17 mouse cellular contexts compared by ENCODE assay signal in the genomic region with DNA sequence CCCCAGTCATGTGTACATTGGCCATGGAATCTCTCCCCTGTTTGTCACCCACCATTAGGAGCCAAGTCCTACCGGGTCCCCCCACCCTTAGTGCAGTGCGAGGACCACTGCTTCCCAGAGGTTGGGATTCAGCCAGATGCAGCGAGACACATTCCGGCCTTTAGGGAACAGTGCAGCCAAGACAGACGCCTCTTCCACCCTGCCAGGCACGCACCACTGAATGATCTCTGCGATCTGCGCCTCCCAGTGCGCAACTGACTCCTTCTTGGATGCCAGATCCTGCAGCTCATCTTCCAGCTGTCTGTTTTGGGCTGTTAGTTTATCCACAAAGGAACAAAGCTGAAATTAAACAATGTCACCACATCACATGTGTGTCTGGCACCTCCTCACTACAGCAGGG. TPM values are rescaled to one million over a fixed set of nuclear protein-coding genes. Genes with fewer than 3 reads are reported as not detected.
"Had no signal": no experiment of that assay in that cellular context is flagged by ENCODE, and none has a peak within 500 bp of the region (broad histone marks: within the 10 kb centered on the region; RNA-seq: fewer than 3 reads in every experiment).

No protein-coding gene starts in this region.

- H3K9ac ChIP-seq: neural tube, embryonic 13.5 days; neural tube, embryonic 15.5 days; stomach, embryonic 15.5 days had no signal

- H3K4me1 ChIP-seq: neural tube, embryonic 13.5 days; neural tube, embryonic 15.5 days; stomach, embryonic 15.5 days had no signal

- H3K4me2 ChIP-seq: neural tube, embryonic 13.5 days; neural tube, embryonic 15.5 days; stomach, embryonic 15.5 days had no signal

- H3K27ac ChIP-seq: neural tube, embryonic 13.5 days; neural tube, embryonic 15.5 days; stomach, embryonic 15.5 days; stomach, postnatal 0 days had no signal

- DNase-seq: retina, postnatal 1 day; right cerebral cortex, adult 18-20 months; right cerebral cortex, postnatal 14 days; right cerebral cortex, postnatal 25 days; right cerebral cortex, postnatal 4 days; spleen, adult 18-20 months; thymus, adult 18-20 months; thymus, adult 2 months; thymus, postnatal 14 days; thymus, postnatal 25 days; thymus, postnatal 36 days; thymus, postnatal 4 days had no signal

- H3K27me3 ChIP-seq: neural tube, embryonic 13.5 days; neural tube, embryonic 15.5 days; stomach, embryonic 15.5 days had no signal

- H3K9me3 ChIP-seq: neural tube, embryonic 13.5 days; neural tube, embryonic 15.5 days; stomach, embryonic 15.5 days had no signal

- H3K4me3 ChIP-seq: neural tube, embryonic 13.5 days; neural tube, embryonic 15.5 days; stomach, embryonic 15.5 days had no signal

RNA-seq across cellular contexts. Expression of a gene that starts 46.8 kb away (rescaled TPM):
- polyA plus RNA-seq: stomach, embryonic 14.5 days had no signal
